Mouse (Mus musculus) G1E-ER4 (cell line): ENCODE results near the gene Wdr70. TPM values are rescaled to one million over a fixed set of nuclear protein-coding genes. Genes with fewer than 3 reads are reported as not detected.

Source experiments
- GATA1 ChIP-seq: IDR thresholded peaks from one replicate; pipeline ENCODE4 v1.8.0; 2012; ENCODE audit warnings: low read length, inconsistent platforms
- polyA plus RNA-seq: library from polyadenylated mRNA; stranded (reverse); fragments of >175 nt; gene quantifications from 2 replicates; pipeline ENCODE4 v1.2.3, GENCODE M21; 2012

Wdr70 gene
- polyA plus RNA-seq, 1 experiment, result 43.4 TPM

- TF ChIP-seq GATA1, result no peak
Measured at GRCm38 (mm10) chr15:7891547-7892282, 207.3 kb downstream of the Wdr70 start.

- TF ChIP-seq GATA1, result no peak
Measured at GRCm38 (mm10) chr15:7890286-7890685, 208.7 kb downstream of the Wdr70 start.

- no peak for TF ChIP-seq GATA1
Measured at GRCm38 (mm10) chr15:7889362-7889674, 209.7 kb downstream of the Wdr70 start.

GRCm38 (mm10) chr15:7888617-7889361, 210.2 kb downstream of the Wdr70 start:
- TF ChIP-seq GATA1, result no peak

DNA sequence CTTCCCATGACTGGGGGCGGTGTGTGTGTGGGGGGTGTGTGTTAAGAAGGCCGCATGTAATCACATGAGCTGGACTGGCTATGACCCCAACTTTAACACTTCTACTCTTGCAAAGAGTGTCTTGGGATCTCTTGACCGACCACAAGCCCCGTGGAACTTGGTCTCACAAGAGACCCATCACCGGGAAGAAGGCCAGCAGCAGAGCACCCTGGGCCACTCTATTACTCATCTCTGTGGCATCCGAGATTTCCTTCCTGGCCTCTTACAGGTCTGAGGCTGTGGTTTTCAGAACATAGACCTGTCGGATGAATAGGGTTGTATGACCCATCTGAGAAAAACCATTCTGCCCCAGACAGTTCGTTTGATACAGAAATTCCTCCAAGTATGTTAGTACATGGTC, 212.4 kb downstream of the Wdr70 start:
- TF ChIP-seq GATA1, result no peak

- no peak for TF ChIP-seq GATA1
Measured at GRCm38 (mm10) chr15:7885106-7885505, 213.9 kb downstream of the Wdr70 start.

GRCm38 (mm10) chr15:7884181-7884580, 214.8 kb downstream of the Wdr70 start:
- no peak for TF ChIP-seq GATA1

GRCm38 (mm10) chr15:7879956-7880355, 219.1 kb downstream of the Wdr70 start:
- TF ChIP-seq GATA1, result no peak

GRCm38 (mm10) chr15:7878861-7879260, 220.1 kb downstream of the Wdr70 start:
- TF ChIP-seq GATA1, result no peak

GRCm38 (mm10) chr15:7877560-7878467, 221.2 kb downstream of the Wdr70 start:
- no peak for TF ChIP-seq GATA1

DNA sequence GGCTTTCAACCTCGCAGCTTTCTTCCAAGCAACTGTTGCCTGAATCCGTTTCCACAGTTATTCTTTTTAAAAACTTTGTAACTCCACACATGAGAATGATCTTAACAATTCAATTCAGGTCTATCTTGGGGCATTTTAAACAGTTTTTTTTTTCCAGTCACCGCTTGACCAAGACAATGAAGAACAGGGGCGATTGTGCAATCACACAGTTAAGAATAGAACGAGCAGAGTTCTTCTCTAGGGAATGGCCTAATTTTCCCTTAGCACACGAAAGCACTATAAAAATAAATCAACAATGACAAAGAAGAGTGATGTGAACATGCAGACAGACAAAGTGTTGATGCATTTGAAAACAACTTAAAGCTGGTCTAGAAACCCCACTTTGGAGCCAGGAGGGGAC, 223.1 kb downstream of the Wdr70 start:
- no peak for TF ChIP-seq GATA1

- no peak for TF ChIP-seq GATA1
Measured at GRCm38 (mm10) chr15:7872473-7872872, 226.5 kb downstream of the Wdr70 start.

DNA sequence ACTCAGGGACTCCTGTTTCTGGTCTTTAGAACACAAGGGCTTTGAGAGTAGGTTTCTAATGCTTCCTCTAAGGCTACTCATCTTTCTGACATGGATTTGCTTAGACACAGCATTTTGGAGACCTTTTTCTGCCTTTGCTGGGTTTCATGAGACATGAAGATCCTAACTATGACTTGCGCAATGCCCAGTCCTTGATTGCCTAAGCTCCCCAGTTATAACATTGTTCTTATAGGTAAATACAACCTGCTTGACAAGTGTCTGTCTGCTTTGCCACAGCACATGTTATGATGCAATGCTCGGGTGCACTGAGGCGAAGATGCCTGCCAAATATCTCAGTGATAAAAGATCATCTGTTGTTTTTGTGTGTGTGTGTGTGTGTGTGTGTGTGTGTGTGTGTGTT, 233.7 kb downstream of the Wdr70 start:
- no peak for TF ChIP-seq GATA1

DNA sequence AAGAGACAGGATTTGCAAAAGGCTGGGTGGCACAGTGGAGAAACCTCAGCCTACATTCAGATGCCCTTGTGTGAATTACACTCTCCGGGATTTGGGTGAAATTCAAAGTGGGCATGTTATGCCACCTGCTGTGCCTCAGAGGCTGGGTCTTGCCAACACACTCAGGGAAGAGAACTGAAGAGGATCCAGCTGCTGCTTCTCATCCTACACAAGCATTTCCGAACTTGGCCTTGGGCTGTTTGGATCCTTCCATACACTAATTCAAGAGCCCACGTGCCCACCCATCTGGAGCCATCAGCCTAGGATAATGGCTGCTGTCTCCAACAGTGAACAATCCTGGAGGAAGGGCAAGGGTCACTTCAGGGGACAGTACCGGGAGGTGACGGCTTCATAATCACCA, 235.7 kb downstream of the Wdr70 start:
- no peak for TF ChIP-seq GATA1

GRCm38 (mm10) chr15:7862890-7863289, 236.1 kb downstream of the Wdr70 start:
- no peak for TF ChIP-seq GATA1

GRCm38 (mm10) chr15:7858841-7859240, 240.2 kb downstream of the Wdr70 start:
- TF ChIP-seq GATA1, result no peak
